Mouse (Mus musculus) MEL (cell line): Measurements from ENCODE around the gene Ryr1. TPM values are rescaled to one million over a fixed set of nuclear protein-coding genes. Genes with fewer than 3 reads are reported as not detected.

Source experiments
- DNase-seq: peaks from one replicate; pipeline ENCODE4 v3.0.0; 2011; ENCODE audit warnings: low read depth, low spot score
- H3K27ac ChIP-seq: 2 replicates; pipeline ENCODE4 v1.5.1; 2012; ENCODE audit warnings: low read depth, mild to moderate bottlenecking, control low read depth, low read length, moderate library complexity; ENCODE audit not compliant: control insufficient read depth
- H3K27me3 ChIP-seq, 2 experiments: fragments of 150-350 bp in 1 of 2; sonication (generic) in 1 of 2; 2 replicates each; pipeline ENCODE4 v1.6.1; 2012; ENCODE audit warnings: low read length in 2 of 2, mild to moderate bottlenecking in 2 of 2, improper control_type of control experiment in 1 of 2, moderate library complexity in 1 of 2; ENCODE audit not compliant: insufficient read depth in 2 of 2, control insufficient read depth in 1 of 2
- H3K36me3 ChIP-seq, 2 experiments: 2 replicates each; pipeline ENCODE4 v1.6.1; 2012 to 2014; ENCODE audit warnings: low read length in 2 of 2, improper control_type of control experiment in 1 of 2, inconsistent platforms in 1 of 2, mild to moderate bottlenecking in 1 of 2; ENCODE audit not compliant: insufficient read depth in 2 of 2, control insufficient read depth in 1 of 2
- H3K4me1 ChIP-seq, 2 experiments: fragments of 150-350 bp in 1 of 2; sonication (generic) in 1 of 2; 2 replicates each; pipeline ENCODE4 v1.6.1; 2012; ENCODE audit warnings: low read length in 2 of 2, improper control_type of control experiment in 1 of 2, mild to moderate bottlenecking in 1 of 2; ENCODE audit not compliant: insufficient read depth in 2 of 2, control insufficient read depth in 1 of 2
- H3K4me3 ChIP-seq, 2 experiments: fragments of 150-350 bp in 1 of 2; sonication (generic) in 1 of 2; 2 replicates each; pipeline ENCODE4 v1.5.1; 2012; ENCODE audit warnings: low read depth in 2 of 2, low read length in 2 of 2, mild to moderate bottlenecking in 2 of 2, moderate library complexity in 2 of 2, control low read depth in 1 of 2, improper control_type of control experiment in 1 of 2; ENCODE audit not compliant: control insufficient read depth in 1 of 2, insufficient read depth in 1 of 2
- H3K79me2 ChIP-seq: 2 replicates; pipeline ENCODE4 v1.6.1; 2012; ENCODE audit warnings: mild to moderate bottlenecking, low read length, moderate library complexity; ENCODE audit not compliant: control insufficient read depth, poor library complexity, insufficient read depth
- H3K9ac ChIP-seq: 2 replicates; pipeline ENCODE4 v1.6.1; 2012; ENCODE audit warnings: low read depth, mild to moderate bottlenecking, control low read depth, low read length, moderate library complexity; ENCODE audit not compliant: control insufficient read depth, poor library complexity, severe bottlenecking
- H3K9me3 ChIP-seq: fragments of 150-350 bp; sonication (generic); replicated peaks from 2 replicates; pipeline ENCODE4 v1.6.1; 2012; ENCODE audit warnings: mild to moderate bottlenecking, low read length, improper control_type of control experiment, moderate library complexity; ENCODE audit not compliant: insufficient read depth
- BHLHE40 ChIP-seq: IDR thresholded peaks from 2 replicates; pipeline ENCODE4 v1.6.1; 2012; ENCODE audit warnings: low read depth, mild to moderate bottlenecking, inconsistent platforms, low read length, improper control_type of control experiment, borderline replicate concordance
- CHD2 ChIP-seq: IDR thresholded peaks from 2 replicates; pipeline ENCODE4 v1.6.1; 2011; ENCODE audit warnings: low read length, improper control_type of control experiment
- CTCF ChIP-seq, 3 experiments: IDR thresholded peaks in 2 of 3; conservative IDR thresholded peaks in 1 of 3; 2 replicates each; pipeline ENCODE4 v1.5.1; 2011 to 2012; ENCODE audit warnings: low read length in 3 of 3, low read depth in 2 of 3, mild to moderate bottlenecking in 2 of 3, improper control_type of control experiment in 1 of 3, inconsistent platforms in 1 of 3, mixed read lengths in 1 of 3, moderate library complexity in 1 of 3; ENCODE audit not compliant: control insufficient read depth in 1 of 3, insufficient read depth in 1 of 3, poor library complexity in 1 of 3, severe bottlenecking in 1 of 3
- E2F4 ChIP-seq: IDR thresholded peaks from 2 replicates; pipeline ENCODE4 v1.6.1; 2011; ENCODE audit warnings: low read depth, low read length, improper control_type of control experiment, borderline replicate concordance
- ELF1 ChIP-seq: IDR thresholded peaks from 2 replicates; pipeline ENCODE4 v1.6.1; 2014; ENCODE audit warnings: low read depth, mild to moderate bottlenecking, inconsistent platforms, low read length, improper control_type of control experiment, moderate library complexity
- EP300 ChIP-seq, 2 experiments: IDR thresholded peaks; 2 replicates each; pipeline ENCODE4 v1.6.1; 2011; ENCODE audit warnings: improper control_type of control experiment in 2 of 2, low read length in 2 of 2, low read depth in 1 of 2, mild to moderate bottlenecking in 1 of 2
- ETS1 ChIP-seq: IDR thresholded peaks from 2 replicates; pipeline ENCODE4 v1.6.1; 2012; ENCODE audit warnings: low read depth, mild to moderate bottlenecking, inconsistent platforms, low read length, improper control_type of control experiment, moderate library complexity
- HCFC1 ChIP-seq: IDR thresholded peaks from 2 replicates; pipeline ENCODE4 v1.6.1; 2012; ENCODE audit warnings: low read depth, mild to moderate bottlenecking, inconsistent platforms, low read length, improper control_type of control experiment, moderate library complexity
- JUND ChIP-seq: IDR thresholded peaks from 2 replicates; pipeline ENCODE4 v1.6.1; 2011; ENCODE audit warnings: low read depth, mild to moderate bottlenecking, improper control_type of control experiment, low read length
- MAFK ChIP-seq: IDR thresholded peaks from 2 replicates; pipeline ENCODE4 v1.6.1; 2011; ENCODE audit warnings: low read depth, mild to moderate bottlenecking, low read length, improper control_type of control experiment, borderline replicate concordance
- MAZ ChIP-seq: IDR thresholded peaks from 2 replicates; pipeline ENCODE4 v1.6.1; 2012; ENCODE audit warnings: low read depth, mild to moderate bottlenecking, inconsistent platforms, low read length, improper control_type of control experiment
- MXI1 ChIP-seq: IDR thresholded peaks from 2 replicates; pipeline ENCODE4 v1.6.1; 2011; ENCODE audit warnings: mild to moderate bottlenecking, low read depth, low read length, improper control_type of control experiment
- MYC ChIP-seq: IDR thresholded peaks from 2 replicates; pipeline ENCODE4 v1.6.1; 2011; ENCODE audit warnings: low read depth, mild to moderate bottlenecking, low read length, improper control_type of control experiment, moderate library complexity
- NRF1 ChIP-seq: IDR thresholded peaks from 2 replicates; pipeline ENCODE4 v1.6.1; 2014; ENCODE audit warnings: low read depth, mild to moderate bottlenecking, inconsistent platforms, low read length, improper control_type of control experiment, moderate library complexity; ENCODE audit not compliant: poor library complexity, insufficient read depth, severe bottlenecking
- POLR2A ChIP-seq, 2 experiments: IDR thresholded peaks; 2 replicates each; pipeline ENCODE4 v1.6.1; 2011 to 2012; ENCODE audit warnings: low read length in 2 of 2, mild to moderate bottlenecking in 2 of 2, control low read depth in 1 of 2, improper control_type of control experiment in 1 of 2, low read depth in 1 of 2, moderate library complexity in 1 of 2; ENCODE audit not compliant: control insufficient read depth in 1 of 2, insufficient read depth in 1 of 2, poor library complexity in 1 of 2
- POLR2AphosphoS5 ChIP-seq: IDR thresholded peaks from 2 replicates; pipeline ENCODE4 v1.6.1; 2012; ENCODE audit warnings: low read depth, borderline replicate concordance, mild to moderate bottlenecking, inconsistent platforms, low read length, moderate library complexity, mixed read lengths
- SIN3A ChIP-seq: IDR thresholded peaks from 2 replicates; pipeline ENCODE4 v1.6.1; 2012; ENCODE audit warnings: low read length, improper control_type of control experiment, inconsistent platforms
- SMC3 ChIP-seq: IDR thresholded peaks from 2 replicates; pipeline ENCODE4 v1.6.1; 2011; ENCODE audit warnings: low read depth, low read length, improper control_type of control experiment
- TAL1 ChIP-seq: IDR thresholded peaks from 2 replicates; pipeline ENCODE4 v1.6.1; 2012; ENCODE audit warnings: mild to moderate bottlenecking, inconsistent platforms, low read length, moderate library complexity, mixed read lengths
- TBP ChIP-seq: IDR thresholded peaks from 2 replicates; pipeline ENCODE4 v1.8.0; 2011; ENCODE audit warnings: low read depth, low read length, improper control_type of control experiment
- TCF12 ChIP-seq: IDR thresholded peaks from 2 replicates; pipeline ENCODE4 v1.6.1; 2014; ENCODE audit warnings: low read depth, mild to moderate bottlenecking, inconsistent platforms, low read length, improper control_type of control experiment, moderate library complexity
- UBTF ChIP-seq: IDR thresholded peaks from 2 replicates; pipeline ENCODE4 v1.6.1; 2012; ENCODE audit warnings: low read depth, mild to moderate bottlenecking, inconsistent platforms, low read length, improper control_type of control experiment, moderate library complexity, borderline replicate concordance; ENCODE audit not compliant: insufficient read depth
- USF1 ChIP-seq: IDR thresholded peaks from 2 replicates; pipeline ENCODE4 v1.6.1; 2014; ENCODE audit warnings: low read depth, mild to moderate bottlenecking, inconsistent platforms, low read length, improper control_type of control experiment, moderate library complexity
- USF2 ChIP-seq, 2 experiments: IDR thresholded peaks; 2 replicates each; pipeline ENCODE4 v1.6.1; 2011 to 2012; ENCODE audit warnings: improper control_type of control experiment in 2 of 2, low read length in 2 of 2, borderline replicate concordance in 1 of 2, inconsistent platforms in 1 of 2, low read depth in 1 of 2, mild to moderate bottlenecking in 1 of 2; ENCODE audit not compliant: insufficient read depth in 1 of 2
- ZKSCAN1 ChIP-seq: IDR thresholded peaks from 2 replicates; pipeline ENCODE4 v1.6.1; 2012; ENCODE audit warnings: low read depth, mild to moderate bottlenecking, inconsistent platforms, low read length, improper control_type of control experiment, moderate library complexity
- ZMIZ1 ChIP-seq: IDR thresholded peaks from 2 replicates; pipeline ENCODE4 v1.6.1; 2012; ENCODE audit warnings: low read depth, mild to moderate bottlenecking, inconsistent platforms, low read length, improper control_type of control experiment, moderate library complexity
- ZNF384 ChIP-seq: IDR thresholded peaks from 2 replicates; pipeline ENCODE4 v1.6.1; 2012; ENCODE audit warnings: low read depth, mild to moderate bottlenecking, inconsistent platforms, low read length, improper control_type of control experiment
- polyA plus RNA-seq, 2 experiments: library from polyadenylated mRNA; stranded (reverse) in 1 of 2; unstranded in 1 of 2; fragments of >175 nt in 1 of 2; fragments of >200 nt in 1 of 2; gene quantifications; 2 replicates each; pipeline versions ENCODE4 v1.2.1 to v1.2.4; 2012; ENCODE audit warnings: low replicate concordance in 2 of 2, low read depth in 1 of 2; ENCODE audit not compliant: insufficient read length in 2 of 2, insufficient read depth in 1 of 2, missing spikeins in 1 of 2
- total RNA-seq: library from RNA; depleted of rRNA; stranded (reverse); fragments of 300-350 nt; gene quantifications from 2 replicates; pipeline ENCODE4 v1.2.3, GENCODE M21; 2012

Gene Ryr1
- total and polyA plus RNA-seq, 3 experiments, result 0.27 to 0.54 TPM; not detected in 1

DNA sequence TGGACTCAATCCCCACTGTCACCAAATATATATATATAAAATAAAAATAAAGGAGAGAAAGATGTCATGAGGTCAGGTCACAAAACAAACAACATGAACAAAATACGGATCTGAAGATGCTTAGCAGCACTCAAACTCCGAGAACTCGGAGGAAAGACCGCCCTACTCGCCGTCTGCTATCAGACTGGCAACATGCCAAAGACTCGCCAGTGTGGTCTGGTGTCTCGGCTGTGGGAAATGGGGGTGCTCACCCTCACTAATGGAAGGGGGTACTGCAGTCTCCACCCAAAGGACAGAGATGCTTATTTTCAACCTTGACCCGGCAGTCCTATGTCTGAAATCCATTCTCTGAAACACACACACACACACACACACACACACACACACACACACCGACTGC lies 93.3 kb downstream of the Ryr1 start:
- TF ChIP-seq MXI1, result no peak
- TF ChIP-seq TAL1, result 0 out of 2 replicates have a peak, but pooled peaks have one; percentile 1
- peak in 1 of 2 experiments; percentile 12; a peak in 1 of 4 replicates for TF ChIP-seq EP300 (IDR thresholded peaks at IDR 0.05; ENCODE audit: low read depth in 1 of 2, low read length in 2 of 2)
- Histone ChIP-seq H3K36me3 (peaks cover 0 to 21% of the 10 kb centered on the region in 2 experiments; a peak in 2 of 4 replicates), H3K79me2 (no peaks in the 10 kb centered on the region), H3K9me3 (no peaks in the 10 kb centered on the region), H3K27me3 (no peaks in the 10 kb centered on the region), H3K4me1 (peaks cover 6 to 27% of the 10 kb centered on the region in 2 experiments), H3K9ac (no peak overlapping the region), H3K27ac (no peak overlapping the region), H3K4me3 (no peak overlapping the region)
- peak; percentile 57 for DNase-seq

DNA sequence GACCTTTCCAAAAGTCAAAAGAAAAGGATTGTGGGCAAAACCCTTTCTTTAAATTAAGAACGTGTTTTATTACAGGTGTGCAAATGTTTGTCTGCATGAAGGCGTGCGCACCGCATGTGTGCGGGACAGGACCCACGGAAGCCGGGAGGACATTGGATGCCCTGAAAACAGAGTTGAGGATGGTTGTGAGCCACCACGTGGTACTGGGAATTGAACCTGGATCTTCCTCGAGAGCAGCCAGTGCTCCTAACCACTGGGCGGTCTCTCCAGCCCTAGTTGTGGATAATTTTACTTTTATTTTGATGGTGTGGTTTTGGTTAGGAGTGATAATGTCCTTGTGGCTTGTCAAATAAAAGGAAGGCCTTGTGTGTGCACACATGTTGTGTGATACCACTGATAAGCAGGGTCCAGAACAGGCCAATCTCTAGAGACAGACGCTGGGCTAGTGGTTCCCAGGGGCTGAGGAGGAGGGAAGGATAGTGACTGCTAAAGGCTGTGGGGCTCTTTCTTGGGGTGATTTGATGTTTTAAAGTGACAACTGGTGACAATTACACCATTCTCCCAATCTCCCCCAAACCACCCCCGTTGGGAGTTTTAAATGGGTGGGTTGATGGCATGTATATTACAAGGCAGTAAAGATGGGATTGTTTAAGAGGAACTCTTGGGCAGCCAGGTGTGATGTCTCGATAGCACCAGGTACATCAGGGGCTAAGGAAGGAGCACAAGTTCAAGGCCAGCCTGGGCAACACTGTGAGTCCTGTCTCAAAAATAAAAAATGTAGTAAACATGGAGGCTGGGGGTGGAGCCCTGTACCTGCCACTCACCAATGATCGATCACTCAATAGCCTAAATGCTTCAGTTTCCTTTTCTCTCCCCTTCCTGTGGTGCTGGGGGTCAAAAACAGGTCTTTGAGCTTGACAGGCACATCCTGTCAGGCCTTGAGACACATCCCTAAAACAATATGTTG lies 95.0 kb downstream of the Ryr1 start:
- Histone ChIP-seq H3K9ac (peak overlapping the region; percentile 11; the same call in 1 of the 2 replicates), H3K36me3 (peaks cover 0 to 21% of the 10 kb centered on the region in 2 experiments; a peak in 2 of 4 replicates), H3K9me3 (no peaks in the 10 kb centered on the region), H3K79me2 (no peaks in the 10 kb centered on the region), H3K27me3 (no peaks in the 10 kb centered on the region), H3K4me1 (peaks cover 6 to 27% of the 10 kb centered on the region in 2 experiments), H3K4me3 (peak overlapping the region in 1 of 2 experiments; percentile 16; a peak in 1 of 4 replicates), H3K27ac (peak overlapping the region; percentile 72)
- DNase-seq, result peak; percentile 94
- TF ChIP-seq NRF1, result no peak
- no peak for TF ChIP-seq POLR2AphosphoS5
- peak; percentile 97 for TF ChIP-seq ETS1
- no peak for TF ChIP-seq USF2 (IDR thresholded peaks at IDR 0.05; ENCODE audit: borderline replicate concordance in 1 of 2, insufficient read depth in 1 of 2, low read depth in 1 of 2, low read length in 2 of 2)
- no peak for TF ChIP-seq CTCF (IDR thresholded peaks at IDR 0.05 in 2 of 3, conservative IDR thresholded peaks at IDR 0.05 in 1 of 3; ENCODE audit: control insufficient read depth in 1 of 3, insufficient read depth in 1 of 3, low read depth in 2 of 3, low read length in 3 of 3, poor library complexity in 1 of 3, severe bottlenecking in 1 of 3)
- no peak for TF ChIP-seq POLR2A (IDR thresholded peaks at IDR 0.05; ENCODE audit: control insufficient read depth in 1 of 2, insufficient read depth in 1 of 2, low read depth in 1 of 2, low read length in 2 of 2, poor library complexity in 1 of 2)
- peak; percentile 82 for TF ChIP-seq USF1
- TF ChIP-seq SIN3A, result peak; percentile 94
- 0 out of 2 replicates have a peak, but pooled peaks have one; percentile 37 for TF ChIP-seq ZMIZ1
- TF ChIP-seq MYC, result peak; percentile 96
- TF ChIP-seq SMC3, result no peak
- TF ChIP-seq ZNF384, result no peak
- peak; percentile 87 for TF ChIP-seq BHLHE40
- no peak for TF ChIP-seq E2F4
- 0 out of 2 replicates have a peak, but pooled peaks have one; percentile 26 for TF ChIP-seq TBP
- peak; percentile 91 for TF ChIP-seq MXI1
- TF ChIP-seq JUND, result no peak
- peak; percentile 81 for TF ChIP-seq MAZ
- no peak for TF ChIP-seq UBTF
- TF ChIP-seq ELF1, result no peak
- peak; percentile 98 for TF ChIP-seq EP300 (IDR thresholded peaks at IDR 0.05; ENCODE audit: low read depth in 1 of 2, low read length in 2 of 2)
- TF ChIP-seq HCFC1, result peak; percentile 58
- TF ChIP-seq ZKSCAN1, result no peak
- TF ChIP-seq MAFK, result peak; percentile 95; the same call in 1 of the 2 replicates
- TF ChIP-seq TAL1, result peak; percentile 98
- TF ChIP-seq TCF12, result peak; percentile 99
- TF ChIP-seq CHD2, result no peak; the same call in 1 of the 2 replicates
